Mouse (Mus musculus) brown adipose tissue, adult 24 weeks (tissue): ENCODE measurements around the gene Tjp1. TPM values are rescaled to one million over a fixed set of nuclear protein-coding genes. Genes with fewer than 3 reads are reported as not detected.

Experiments used
- H3K27ac ChIP-seq: fragments of 200-500 bp; replicated peaks from 2 replicates; pipeline ENCODE4 v1.5.1; 2012; ENCODE audit warnings: low read depth, mild to moderate bottlenecking, low read length
- H3K4me1 ChIP-seq: fragments of 200-500 bp; 2 replicates; pipeline ENCODE4 v1.6.1; 2012; ENCODE audit warnings: low read length, mixed read lengths; ENCODE audit not compliant: control insufficient read depth, insufficient read depth, insufficient read length
- H3K4me3 ChIP-seq: fragments of 200-500 bp; 2 replicates; pipeline ENCODE4 v1.5.1; 2012; ENCODE audit warnings: low read depth, mild to moderate bottlenecking, low read length, moderate library complexity; ENCODE audit not compliant: insufficient read depth
- polyA plus RNA-seq: library from polyadenylated mRNA; stranded (reverse); fragments of >200 nt; gene quantifications from 2 replicates; pipeline ENCODE4 v1.2.4, GENCODE M21; 2012; ENCODE audit not compliant: missing spikeins, insufficient read depth, insufficient read length

Gene Tjp1
- polyA plus RNA-seq, 1 experiment = 19.3 TPM

DNA sequence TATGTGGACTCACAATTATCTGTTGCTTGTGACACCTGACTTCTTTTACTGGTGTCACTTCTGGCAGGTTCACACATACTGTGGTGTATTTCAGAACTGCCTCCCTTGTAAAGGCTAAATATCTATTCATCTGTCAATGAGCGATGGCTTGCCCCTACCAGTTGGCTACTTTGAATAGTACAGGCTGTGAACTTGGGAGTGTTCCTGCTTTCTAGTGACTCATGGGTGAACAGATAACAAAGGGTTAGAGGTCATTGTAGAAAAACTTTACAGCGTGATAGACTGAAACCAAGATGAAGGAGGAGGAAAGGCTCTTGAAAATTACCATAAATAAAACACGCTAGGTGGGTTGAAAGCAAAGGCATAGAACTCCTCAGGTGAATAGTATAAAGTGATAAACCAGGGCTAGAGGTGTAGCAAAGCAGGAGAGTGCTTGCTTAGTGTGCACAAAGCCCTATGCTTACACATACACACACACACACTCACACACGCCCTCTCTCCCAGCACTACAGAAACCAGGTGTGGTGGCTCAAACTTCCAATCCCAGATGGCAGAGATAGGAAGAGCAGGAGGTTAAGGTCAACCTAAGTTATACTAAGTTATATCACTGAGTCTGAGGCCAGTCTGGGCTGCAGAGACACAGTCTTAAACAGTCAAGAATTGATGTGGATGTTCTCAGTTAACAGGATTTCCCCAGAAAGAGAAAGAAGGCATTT is 60.1 kb downstream of the Tjp1 start:
- no peak overlapping the region for H3K4me3 ChIP-seq
- no peak overlapping the region for H3K27ac ChIP-seq
- H3K4me1 ChIP-seq = peaks cover 17% of the 10 kb centered on the region

DNA sequence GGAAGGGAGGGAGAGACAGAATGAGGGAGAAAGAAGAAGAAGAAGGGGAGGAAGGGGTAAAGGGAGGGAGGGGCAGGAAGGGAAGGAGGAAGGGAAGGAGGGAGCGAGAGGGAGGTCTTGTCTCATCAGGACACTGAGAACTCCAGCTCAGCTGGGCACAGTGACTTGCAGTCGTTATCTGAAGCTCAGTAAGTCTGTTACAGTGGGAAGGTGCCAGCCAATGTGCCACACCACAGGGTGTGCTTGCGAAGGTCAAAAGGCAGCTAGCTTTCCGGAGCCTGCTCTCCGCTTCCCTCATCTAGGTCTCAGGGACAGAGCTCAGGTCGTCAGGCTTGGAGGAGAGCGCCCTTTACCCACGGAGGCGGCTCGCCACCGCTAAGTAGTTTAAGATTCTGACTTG is 61.4 kb downstream of the Tjp1 start:
- Histone ChIP-seq H3K4me3 (no peak overlapping the region), H3K27ac (no peak overlapping the region), H3K4me1 (peaks cover 19% of the 10 kb centered on the region)

DNA sequence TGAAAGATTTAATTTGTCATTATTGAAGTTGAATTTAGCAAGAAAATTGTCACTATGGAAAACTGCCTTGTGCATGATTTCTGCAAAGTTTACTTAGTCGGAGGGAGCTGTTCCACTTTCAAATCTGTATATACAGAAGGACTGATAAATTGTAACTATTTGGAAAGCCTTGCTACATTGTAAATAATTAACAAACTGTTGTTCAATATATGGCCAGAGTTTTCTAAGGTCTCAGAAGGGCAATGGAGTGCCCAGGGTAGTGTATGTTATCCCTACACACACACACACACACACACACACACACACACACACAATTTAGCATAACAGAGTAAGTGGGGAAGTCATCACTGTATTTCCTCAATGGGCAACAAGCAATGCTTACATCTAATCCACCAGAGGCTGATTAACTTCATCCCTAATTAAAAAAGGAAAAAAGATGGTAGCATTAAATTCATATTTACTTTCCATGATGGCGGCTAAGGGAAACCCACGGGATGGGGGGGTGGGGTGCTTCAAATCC is 63.0 kb downstream of the Tjp1 start:
- peaks cover 13% of the 10 kb centered on the region for H3K4me1 ChIP-seq
- no peak overlapping the region for H3K4me3 ChIP-seq
- H3K27ac ChIP-seq = no peak overlapping the region

DNA sequence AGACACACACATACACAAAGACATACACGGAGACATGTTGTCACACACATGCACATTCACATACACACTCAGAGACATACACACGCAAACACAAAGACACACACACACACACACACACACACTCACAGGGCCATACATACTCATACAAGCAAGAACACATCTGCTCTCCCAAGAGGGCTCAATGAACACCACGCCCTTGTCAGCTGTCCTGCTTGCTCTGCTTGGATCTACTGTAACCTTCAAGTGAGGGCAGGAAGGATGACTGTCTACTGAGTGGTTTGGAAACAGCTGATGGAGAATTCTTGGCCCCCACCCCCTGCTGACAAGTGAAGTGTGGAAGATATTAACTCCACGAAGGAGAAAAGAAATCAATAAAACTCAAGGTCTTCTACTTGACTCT is 64.1 kb downstream of the Tjp1 start:
- H3K4me1 ChIP-seq = peaks cover 12% of the 10 kb centered on the region; the same call in 1 of the 2 replicates
- no peak overlapping the region for H3K4me3 ChIP-seq
- no peak overlapping the region for H3K27ac ChIP-seq

DNA sequence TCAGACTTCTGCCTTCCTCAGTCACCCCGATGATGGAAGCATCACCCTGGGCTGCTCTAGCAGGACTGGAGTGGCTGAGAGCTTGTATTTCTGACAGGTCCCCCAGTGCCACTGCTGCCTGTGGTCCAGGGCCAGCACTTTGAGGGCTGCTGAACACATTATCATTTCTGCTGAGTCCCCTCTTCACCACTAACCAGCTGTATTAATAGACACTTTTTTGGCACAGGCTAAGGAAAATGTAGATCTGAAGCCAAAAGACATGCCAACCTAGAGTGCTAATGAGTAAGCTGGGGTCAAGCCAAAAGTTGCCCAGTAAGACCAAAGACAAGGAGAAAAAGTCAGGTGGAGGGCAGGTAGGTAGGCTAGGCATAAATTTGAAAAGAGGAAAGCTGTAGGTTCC is 66.2 kb downstream of the Tjp1 start:
- Histone ChIP-seq H3K4me3 (no peak overlapping the region), H3K4me1 (peaks cover 10% of the 10 kb centered on the region; the same call in 1 of the 2 replicates), H3K27ac (no peak overlapping the region)

DNA sequence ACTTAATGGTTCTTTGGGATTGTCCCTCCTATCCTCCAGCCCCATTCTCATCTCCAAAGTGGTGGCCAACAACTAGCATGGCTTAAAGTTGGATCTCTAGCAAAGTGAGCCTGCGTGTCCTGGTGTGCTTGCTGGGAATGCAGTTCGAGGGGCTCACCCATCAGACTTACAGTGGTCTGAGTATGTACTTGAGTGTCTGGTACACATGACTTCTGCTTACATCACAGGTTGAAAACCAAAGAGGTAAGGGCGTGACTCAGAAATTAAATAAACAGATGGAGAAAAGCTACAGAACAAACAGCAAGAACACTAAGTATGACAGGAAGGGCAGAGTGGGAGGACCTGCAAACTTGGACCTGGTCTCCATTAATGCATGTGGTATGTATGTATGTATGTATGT is 67.4 kb downstream of the Tjp1 start:
- H3K27ac ChIP-seq = no peak overlapping the region
- peaks cover 16% of the 10 kb centered on the region; the same call in 1 of the 2 replicates for H3K4me1 ChIP-seq
- H3K4me3 ChIP-seq = no peak overlapping the region

DNA sequence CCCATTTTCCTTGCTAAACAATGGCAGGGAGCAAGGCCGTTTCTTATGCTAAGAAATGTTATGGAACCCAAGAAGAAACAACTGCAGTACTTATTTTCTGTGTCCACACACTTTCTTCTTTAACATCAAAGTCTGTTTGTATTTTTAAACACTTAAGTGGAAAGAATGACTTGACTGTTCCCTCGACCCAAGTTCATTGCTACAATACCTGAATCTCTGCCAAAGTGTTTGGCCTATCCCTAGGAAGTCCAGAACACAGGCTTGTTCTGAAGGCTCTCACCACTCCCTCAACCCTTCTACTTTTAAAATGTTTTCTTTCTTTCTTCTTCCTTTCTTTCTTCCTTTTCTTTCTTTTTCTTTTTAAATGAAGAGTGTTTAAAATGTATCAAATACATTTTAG is 71.5 kb downstream of the Tjp1 start:
- Histone ChIP-seq H3K4me1 (peaks cover 13% of the 10 kb centered on the region; the same call in 1 of the 2 replicates), H3K4me3 (no peak overlapping the region), H3K27ac (peak overlapping the region; percentile 82)

DNA sequence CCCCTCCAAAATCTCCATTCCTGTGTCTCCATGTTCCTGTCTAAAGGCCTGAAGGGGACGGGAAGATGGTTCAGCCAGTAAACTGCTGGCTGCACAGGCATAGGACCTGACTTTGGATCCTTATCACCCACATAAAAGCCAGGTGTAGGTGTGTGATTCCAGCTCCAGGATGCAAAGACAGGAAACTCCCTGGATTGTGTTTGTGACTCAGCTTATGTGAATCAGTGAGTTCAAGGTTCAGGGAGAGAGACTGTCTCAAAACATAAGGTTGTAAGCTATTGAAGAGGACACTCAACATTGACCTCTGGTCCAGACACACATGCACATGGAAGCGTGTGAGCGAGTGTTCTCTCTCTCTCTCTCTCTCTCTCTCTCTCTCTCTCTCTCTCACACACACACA is 72.4 kb downstream of the Tjp1 start:
- Histone ChIP-seq H3K4me3 (no peak overlapping the region), H3K4me1 (peaks cover 12% of the 10 kb centered on the region; the same call in 1 of the 2 replicates), H3K27ac (peak overlapping the region; percentile 82)

DNA sequence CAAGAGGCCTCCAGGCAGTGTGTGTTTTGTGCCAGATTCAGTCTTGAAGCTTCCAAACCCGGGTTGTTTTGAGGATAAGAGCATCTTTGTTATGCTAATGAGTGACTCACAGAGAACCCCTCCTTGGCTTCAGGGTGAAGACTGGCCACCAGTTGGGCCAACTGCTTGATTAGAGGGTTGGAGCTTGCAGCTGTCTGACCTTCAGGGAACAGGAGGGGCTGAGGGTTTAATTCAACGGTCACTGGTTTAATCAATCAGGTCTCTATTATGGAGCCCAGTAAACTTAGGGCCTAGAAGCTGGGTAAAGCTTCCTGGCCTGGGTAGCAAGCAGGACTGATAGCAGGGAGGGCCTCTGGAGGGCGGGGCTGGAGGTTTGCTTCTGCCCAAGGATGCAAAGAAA is 73.3 kb downstream of the Tjp1 start:
- Histone ChIP-seq H3K4me1 (peaks cover 11% of the 10 kb centered on the region; the same call in 1 of the 2 replicates), H3K4me3 (no peak overlapping the region)

DNA sequence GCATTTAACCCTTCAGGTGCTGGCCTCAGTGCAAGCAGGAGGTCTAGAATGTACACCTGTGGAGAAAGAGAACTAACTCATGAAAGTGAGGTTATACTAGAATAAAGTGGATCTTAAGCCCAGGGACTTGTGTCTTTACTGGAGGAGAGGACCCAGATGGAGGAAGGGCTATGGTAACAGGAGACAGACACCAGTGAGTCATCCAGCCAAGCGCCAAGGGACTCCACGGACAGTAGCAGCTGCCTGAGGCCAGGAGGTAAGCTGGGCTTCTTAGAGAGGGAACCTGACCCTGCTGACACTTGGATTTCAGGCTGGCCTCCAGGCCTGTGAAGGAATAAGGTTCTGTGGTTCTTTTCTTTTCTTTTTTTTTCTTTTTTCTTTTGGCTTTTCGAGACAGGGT is 75.3 kb downstream of the Tjp1 start:
- no peak overlapping the region for H3K4me3 ChIP-seq
- no peak overlapping the region for H3K27ac ChIP-seq
- peaks cover 11% of the 10 kb centered on the region; the same call in 1 of the 2 replicates for H3K4me1 ChIP-seq

More for the DNA sequence above, 73.3 kb downstream of the Tjp1 start:
- H3K27ac ChIP-seq = no peak overlapping the region

DNA sequence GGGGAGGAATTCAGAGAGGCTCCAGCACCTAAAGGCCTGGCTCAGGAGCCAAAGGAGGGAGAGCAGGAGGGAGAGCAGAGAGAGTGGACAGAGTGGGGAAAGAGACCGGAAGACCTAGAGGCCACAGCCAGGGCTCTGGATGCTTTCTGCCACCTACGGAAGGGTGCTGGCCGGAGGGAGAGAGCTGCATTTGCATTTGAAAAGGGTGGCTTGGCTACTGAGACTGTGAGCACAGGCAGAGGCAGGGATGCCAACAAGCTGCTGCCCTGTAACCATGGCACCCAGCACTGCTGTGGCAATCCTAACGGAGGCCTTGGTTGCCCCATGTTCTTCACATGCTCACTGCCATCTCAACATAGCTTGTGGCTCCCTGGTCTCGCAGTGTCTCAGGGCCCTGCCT is 77.4 kb downstream of the Tjp1 start:
- Histone ChIP-seq H3K4me3 (no peak overlapping the region), H3K4me1 (peaks cover 2% of the 10 kb centered on the region; the same call in 1 of the 2 replicates), H3K27ac (no peak overlapping the region)

DNA sequence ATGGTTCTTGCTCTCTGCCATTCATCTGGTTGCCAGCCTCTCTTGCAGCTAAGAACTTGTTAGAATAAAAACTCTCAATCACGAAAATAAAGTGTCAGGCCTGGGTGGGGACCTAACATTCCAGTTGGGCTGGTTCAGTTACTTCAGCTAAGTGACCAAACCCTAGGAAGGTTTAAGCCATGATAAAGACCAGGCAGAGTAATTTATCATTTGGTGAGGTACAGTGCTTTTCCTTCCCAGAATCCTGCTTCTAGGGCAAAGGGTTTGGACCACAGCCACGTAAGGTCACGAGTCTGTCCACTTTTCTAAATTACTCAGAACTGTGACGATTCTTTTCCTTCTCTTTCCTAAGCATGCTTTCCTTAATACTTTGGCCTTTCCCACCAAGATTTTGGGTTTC is 86.1 kb downstream of the Tjp1 start:
- Histone ChIP-seq H3K27ac (peak overlapping the region; percentile 97), H3K4me1 (peaks cover 11% of the 10 kb centered on the region; the same call in 1 of the 2 replicates), H3K4me3 (no peak overlapping the region)

DNA sequence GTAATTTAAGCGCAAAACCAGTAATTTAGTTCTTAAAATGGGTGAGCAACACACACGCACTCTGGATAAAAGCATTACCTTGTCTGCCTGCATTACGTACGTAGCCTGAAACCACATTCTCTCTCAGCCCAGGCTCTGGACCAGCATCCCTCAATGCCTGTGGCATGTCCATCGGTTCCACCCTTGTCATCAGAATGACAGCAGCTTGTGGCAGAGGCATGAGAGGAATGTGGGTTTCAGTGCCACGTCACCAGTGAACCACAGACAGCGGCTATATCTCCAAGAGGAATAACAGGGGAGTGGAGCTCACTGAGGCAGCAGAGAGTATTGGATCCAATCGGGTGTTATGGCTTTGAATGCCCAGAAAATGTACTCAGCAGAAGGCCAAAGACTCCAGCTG is 88.1 kb downstream of the Tjp1 start:
- H3K27ac ChIP-seq = no peak overlapping the region
- peaks cover 11% of the 10 kb centered on the region; the same call in 1 of the 2 replicates for H3K4me1 ChIP-seq
- no peak overlapping the region for H3K4me3 ChIP-seq

DNA sequence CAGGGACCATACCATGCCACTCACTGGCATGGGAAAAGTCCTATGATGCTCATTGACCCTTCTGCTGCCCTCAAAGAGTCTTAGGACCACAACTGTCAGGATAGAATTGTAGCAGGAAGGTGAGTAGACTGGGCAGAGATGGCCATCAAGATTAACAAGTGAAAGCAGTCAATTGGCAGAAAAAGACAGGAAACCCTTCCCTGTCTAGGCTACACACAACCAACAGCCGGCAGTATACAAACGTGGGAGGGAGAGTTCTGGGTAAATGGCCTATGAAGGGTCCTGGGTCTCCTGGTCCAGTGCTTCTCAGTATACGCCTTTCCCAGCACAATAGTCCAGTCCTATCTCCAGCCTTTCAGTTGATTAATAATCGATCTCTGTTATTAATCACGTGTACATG is 89.4 kb downstream of the Tjp1 start:
- Histone ChIP-seq H3K27ac (no peak overlapping the region), H3K4me1 (peaks cover 11% of the 10 kb centered on the region; the same call in 1 of the 2 replicates), H3K4me3 (no peak overlapping the region)

DNA sequence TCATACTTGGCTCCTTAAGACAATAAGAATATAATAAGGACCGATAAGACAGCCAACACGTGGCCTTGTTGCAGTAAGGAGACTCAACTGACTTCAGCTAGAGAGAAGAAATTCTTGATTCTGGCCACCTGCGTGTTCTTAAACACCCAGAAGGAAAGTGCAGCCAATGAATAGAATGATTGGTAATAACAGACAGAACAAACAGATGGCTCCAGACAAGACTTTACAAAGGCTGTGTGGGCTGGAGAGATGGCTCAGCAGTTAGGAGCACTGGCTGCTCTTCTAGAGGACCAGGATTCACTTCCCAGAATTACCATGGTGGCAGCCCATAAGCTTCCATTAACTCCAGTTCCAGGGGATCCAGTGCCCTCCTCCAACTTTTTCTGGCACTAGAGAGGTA is 90.7 kb downstream of the Tjp1 start:
- peaks cover 8% of the 10 kb centered on the region; the same call in 1 of the 2 replicates for H3K4me1 ChIP-seq
- H3K27ac ChIP-seq = no peak overlapping the region
- H3K4me3 ChIP-seq = no peak overlapping the region
